Mouse (Mus musculus): ENCODE data around the gene Mmp1b.
"Not testable (repeated sequence)": the region's sequence is repeated elsewhere in the genome, so short reads cannot be mapped to it uniquely, and the experiment has no call there.

Gene Mmp1b

GRCm38 (mm10) chr9:7387947-7388346, at the start of gene Mmp1b:
Gene Mmp1b (minus strand): TSS chr9:7388047.
- no peak for DNase-seq (ENCODE audit: low spot score)

GRCm38 (mm10) chr9:7396556-7396955, 8.7 kb upstream of the Mmp1b start:
- DNase-seq (ENCODE audit: low spot score), result not testable (repeated sequence)

GRCm38 (mm10) chr9:7354535-7354934, 33.3 kb downstream of the Mmp1b start:
- no peak for DNase-seq (ENCODE audit: low spot score)

DNA sequence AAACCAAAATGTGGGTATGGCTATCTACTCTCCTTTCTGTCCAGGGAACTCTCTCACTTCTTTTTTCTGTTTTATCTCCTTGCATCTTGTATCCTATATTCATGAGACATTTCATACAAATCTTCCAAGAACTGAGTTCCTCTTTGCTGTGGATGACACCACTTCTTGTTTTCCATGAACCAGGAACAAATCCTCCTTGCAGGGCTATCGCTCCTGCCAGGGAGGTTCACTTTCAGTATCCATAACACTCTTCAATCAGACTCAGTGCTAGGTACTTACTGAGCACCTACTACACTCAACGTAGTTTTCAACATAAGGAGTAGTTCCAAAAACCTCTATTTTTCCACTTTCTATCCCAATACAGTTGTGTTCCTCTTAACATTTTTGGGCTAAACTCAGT, 42.3 kb downstream of the Mmp1b start:
- no peak for DNase-seq (ENCODE audit: low spot score)

GRCm38 (mm10) chr9:7344107-7344506, 43.7 kb downstream of the Mmp1b start, which contains the start of gene Mmp12:
Gene Mmp12 (plus strand): TSS chr9:7344381.
- DNase-seq (ENCODE audit: low spot score), result no peak

DNA sequence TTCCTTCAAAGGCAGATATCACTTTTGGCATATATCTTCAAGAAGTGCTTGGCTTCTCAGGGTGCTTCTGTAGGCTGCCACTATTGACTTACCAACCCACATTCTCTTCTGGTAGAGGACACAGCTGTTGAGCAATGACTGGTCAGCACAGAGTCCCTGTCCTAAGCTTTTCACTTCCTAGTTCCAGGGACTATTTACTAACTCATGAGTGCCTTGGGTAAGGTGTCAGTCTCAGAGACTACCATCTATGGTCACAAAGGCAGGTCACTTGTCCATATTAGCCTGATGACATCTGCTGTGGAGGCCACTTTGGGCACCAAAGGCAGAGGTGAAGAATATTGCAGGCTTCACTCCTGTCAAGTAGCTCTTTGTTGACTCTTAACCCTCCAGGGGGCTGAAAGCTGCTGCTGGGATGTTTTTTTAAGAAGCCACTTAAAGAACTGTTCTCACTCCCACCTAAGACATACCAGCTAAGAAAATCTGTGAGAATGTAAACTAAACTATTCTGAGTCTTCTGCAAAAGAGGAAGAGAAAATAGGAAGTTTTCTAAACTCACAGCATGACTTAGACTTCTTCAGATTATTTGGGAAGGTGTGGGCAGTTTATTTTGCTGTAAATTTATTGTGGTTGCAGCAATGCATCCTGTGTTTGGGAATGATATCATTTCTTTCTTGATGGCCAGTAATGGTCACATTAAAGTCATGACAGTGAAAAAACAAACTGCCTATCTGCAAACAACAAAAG, 50.9 kb downstream of the Mmp1b start:
- no peak for DNase-seq (ENCODE audit: low spot score)

DNA sequence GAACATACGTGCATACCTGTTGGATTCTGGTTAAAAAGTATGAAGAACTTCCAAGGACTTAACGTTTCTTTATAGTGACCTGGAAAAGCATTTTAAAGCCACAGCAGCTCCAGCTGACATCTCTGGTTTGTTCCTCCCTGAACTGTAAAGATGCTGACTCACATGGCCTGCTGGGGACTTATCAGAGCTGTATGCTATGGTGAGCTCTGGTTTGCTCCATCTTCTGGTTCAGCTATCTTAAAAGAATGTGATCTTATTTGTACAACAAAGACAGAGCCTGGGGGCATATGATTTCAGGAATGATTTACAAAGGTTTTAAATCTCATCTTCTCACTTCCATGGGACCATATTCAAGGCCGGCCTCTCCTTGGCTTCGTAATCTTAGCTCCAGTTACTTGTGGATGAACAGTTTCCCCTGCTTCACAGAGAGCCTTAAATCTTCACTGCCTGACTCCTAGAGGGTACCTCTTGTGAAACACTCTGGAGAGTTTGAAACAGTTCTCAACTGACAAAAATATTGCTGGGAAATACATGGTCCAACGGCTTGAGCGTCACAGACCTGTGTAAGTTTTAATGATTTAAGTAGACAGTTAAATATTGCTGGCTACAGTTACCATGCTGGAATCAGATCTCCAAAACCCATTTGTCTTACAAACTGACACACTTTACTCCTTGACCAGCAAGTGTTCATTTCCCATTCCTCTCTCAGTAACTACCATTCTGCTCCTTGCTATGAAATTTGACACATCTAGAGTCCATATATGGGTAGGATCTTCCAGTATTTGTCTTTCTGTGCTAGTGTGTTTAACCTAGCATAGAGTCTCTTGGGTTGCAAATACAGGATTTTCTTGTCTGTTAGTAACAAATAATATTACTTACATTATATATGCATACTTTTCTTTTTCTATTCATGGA, 51.8 kb downstream of the Mmp1b start:
- DNase-seq (ENCODE audit: low spot score), result no peak

GRCm38 (mm10) chr9:7331847-7332246, 56.0 kb downstream of the Mmp1b start:
- DNase-seq (ENCODE audit: low spot score), result no peak
